Mouse (Mus musculus): Measurements from ENCODE around the gene Itm2b. TPM values are rescaled to one million over a fixed set of nuclear protein-coding genes. Genes with fewer than 3 reads are reported as not detected.

Itm2b gene
- polyA plus RNA-seq, 1 experiment from 2014 or later = 702 TPM

GRCm38 (mm10) chr14:73416511-73416910 lies 31.4 kb upstream of the Itm2b start:
- 86% methylated on average over 5 of the region's 5 CpGs for WGBS
- no peaks in the 10 kb centered on the region for H3K4me1 ChIP-seq (ENCODE audit: control insufficient read depth, insufficient read depth, low read length)

GRCm38 (mm10) chr14:73415376-73416035 lies 30.4 kb upstream of the Itm2b start:
- WGBS = 59% methylated on average over 13 of the region's 13 CpGs

More at GRCm38 (mm10) chr14:73416511-73416910, 31.4 kb upstream of the Itm2b start:
- H3K27me3 ChIP-seq (replicated peaks; ENCODE audit: control insufficient read depth, insufficient read depth, low read length) = no peaks in the 10 kb centered on the region
- H3K4me2 ChIP-seq (ENCODE audit: low read depth, low read length) = no peak overlapping the region
- H3K36me3 ChIP-seq (ENCODE audit: control insufficient read depth, insufficient read depth, low read length) = no peaks in the 10 kb centered on the region
- no peak overlapping the region for H3K9ac ChIP-seq (ENCODE audit: low read depth, low read length)
- no peak overlapping the region for H3K27ac ChIP-seq (ENCODE audit: low read length)
- H3K4me3 ChIP-seq (ENCODE audit: low read length) = no peak overlapping the region
- ATAC-seq = no peak
- H3K9me3 ChIP-seq (ENCODE audit: control insufficient read depth, low read length) = no peaks in the 10 kb centered on the region

GRCm38 (mm10) chr14:73411729-73412128 lies 26.6 kb upstream of the Itm2b start:
- Histone ChIP-seq H3K9me3 (ENCODE audit: control insufficient read depth, low read length) (no peaks in the 10 kb centered on the region), H3K27ac (ENCODE audit: low read length) (no peak overlapping the region), H3K36me3 (ENCODE audit: control insufficient read depth, insufficient read depth, low read length) (no peaks in the 10 kb centered on the region), H3K4me1 (ENCODE audit: control insufficient read depth, insufficient read depth, low read length) (no peaks in the 10 kb centered on the region), H3K4me2 (ENCODE audit: low read depth, low read length) (no peak overlapping the region), H3K4me3 (ENCODE audit: low read length) (no peak overlapping the region), H3K9ac (ENCODE audit: low read depth, low read length) (no peak overlapping the region), H3K27me3 (replicated peaks; ENCODE audit: control insufficient read depth, insufficient read depth, low read length) (no peaks in the 10 kb centered on the region)
- 79% methylated on average over 1 of the region's 1 CpGs for WGBS
- no peak for ATAC-seq

More at GRCm38 (mm10) chr14:73415376-73416035, 30.4 kb upstream of the Itm2b start:
- Histone ChIP-seq H3K9ac (ENCODE audit: low read depth, low read length) (no peak overlapping the region), H3K4me2 (ENCODE audit: low read depth, low read length) (no peak overlapping the region), H3K27me3 (replicated peaks; ENCODE audit: control insufficient read depth, insufficient read depth, low read length) (no peaks in the 10 kb centered on the region), H3K4me1 (ENCODE audit: control insufficient read depth, insufficient read depth, low read length) (no peaks in the 10 kb centered on the region), H3K4me3 (ENCODE audit: low read length) (no peak overlapping the region), H3K36me3 (ENCODE audit: control insufficient read depth, insufficient read depth, low read length) (no peaks in the 10 kb centered on the region), H3K27ac (ENCODE audit: low read length) (no peak overlapping the region), H3K9me3 (ENCODE audit: control insufficient read depth, low read length) (no peaks in the 10 kb centered on the region)
- ATAC-seq = no peak

GRCm38 (mm10) chr14:73410083-73410482 lies 25.0 kb upstream of the Itm2b start:
- Histone ChIP-seq H3K27me3 (replicated peaks; ENCODE audit: control insufficient read depth, insufficient read depth, low read length) (no peaks in the 10 kb centered on the region), H3K36me3 (ENCODE audit: control insufficient read depth, insufficient read depth, low read length) (no peaks in the 10 kb centered on the region), H3K4me3 (ENCODE audit: low read length) (no peak overlapping the region), H3K9ac (ENCODE audit: low read depth, low read length) (no peak overlapping the region), H3K27ac (ENCODE audit: low read length) (no peak overlapping the region), H3K4me1 (ENCODE audit: control insufficient read depth, insufficient read depth, low read length) (no peaks in the 10 kb centered on the region), H3K4me2 (ENCODE audit: low read depth, low read length) (no peak overlapping the region), H3K9me3 (ENCODE audit: control insufficient read depth, low read length) (no peaks in the 10 kb centered on the region)
- no peak for ATAC-seq
- 77% methylated on average over 3 of the region's 3 CpGs for WGBS

- 70% methylated on average over 4 of the region's 4 CpGs for WGBS
- H3K9me3 ChIP-seq (ENCODE audit: control insufficient read depth, low read length) = no peaks in the 10 kb centered on the region
- H3K27me3 ChIP-seq (replicated peaks; ENCODE audit: control insufficient read depth, insufficient read depth, low read length) = no peaks in the 10 kb centered on the region
- no peak for ATAC-seq
- no peak overlapping the region for H3K27ac ChIP-seq (ENCODE audit: low read length)
- no peaks in the 10 kb centered on the region for H3K4me1 ChIP-seq (ENCODE audit: control insufficient read depth, insufficient read depth, low read length)
- no peak overlapping the region for H3K4me2 ChIP-seq (ENCODE audit: low read depth, low read length)
- H3K9ac ChIP-seq (ENCODE audit: low read depth, low read length) = no peak overlapping the region
- no peaks in the 10 kb centered on the region for H3K36me3 ChIP-seq (ENCODE audit: control insufficient read depth, insufficient read depth, low read length)
- no peak overlapping the region for H3K4me3 ChIP-seq (ENCODE audit: low read length)
Observed at GRCm38 (mm10) chr14:73408223-73408845, 23.2 kb upstream of the Itm2b start.

GRCm38 (mm10) chr14:73404016-73404415 lies 18.9 kb upstream of the Itm2b start:
- Histone ChIP-seq H3K27ac (ENCODE audit: low read length) (no peak overlapping the region), H3K4me3 (ENCODE audit: low read length) (no peak overlapping the region), H3K27me3 (replicated peaks; ENCODE audit: control insufficient read depth, insufficient read depth, low read length) (no peaks in the 10 kb centered on the region), H3K9me3 (ENCODE audit: control insufficient read depth, low read length) (no peaks in the 10 kb centered on the region), H3K36me3 (ENCODE audit: control insufficient read depth, insufficient read depth, low read length) (no peaks in the 10 kb centered on the region), H3K9ac (ENCODE audit: low read depth, low read length) (no peak overlapping the region), H3K4me1 (ENCODE audit: control insufficient read depth, insufficient read depth, low read length) (no peaks in the 10 kb centered on the region; the same call in 1 of the 2 replicates), H3K4me2 (ENCODE audit: low read depth, low read length) (no peak overlapping the region)
- no peak for ATAC-seq
- 66% methylated on average over 3 of the region's 3 CpGs for WGBS

- Histone ChIP-seq H3K36me3 (ENCODE audit: control insufficient read depth, insufficient read depth, low read length) (no peaks in the 10 kb centered on the region), H3K4me1 (ENCODE audit: control insufficient read depth, insufficient read depth, low read length) (peaks cover 4% of the 10 kb centered on the region; the same call in 1 of the 2 replicates), H3K9ac (ENCODE audit: low read depth, low read length) (no peak overlapping the region), H3K4me2 (ENCODE audit: low read depth, low read length) (no peak overlapping the region), H3K9me3 (ENCODE audit: control insufficient read depth, low read length) (no peaks in the 10 kb centered on the region), H3K27ac (ENCODE audit: low read length) (no peak overlapping the region), H3K27me3 (replicated peaks; ENCODE audit: control insufficient read depth, insufficient read depth, low read length) (no peaks in the 10 kb centered on the region), H3K4me3 (ENCODE audit: low read length) (no peak overlapping the region)
- no peak for ATAC-seq
- WGBS = 74% methylated on average over 5 of the region's 5 CpGs
Observed at GRCm38 (mm10) chr14:73403351-73403750, 18.3 kb upstream of the Itm2b start.

- ATAC-seq = 0 out of 2 replicates have a peak, but pooled peaks have one; percentile 26
- H3K27ac ChIP-seq (ENCODE audit: low read length) = no peak overlapping the region
- H3K4me1 ChIP-seq (ENCODE audit: control insufficient read depth, insufficient read depth, low read length) = peaks cover 4% of the 10 kb centered on the region; the same call in 1 of the 2 replicates
- no peaks in the 10 kb centered on the region for H3K9me3 ChIP-seq (ENCODE audit: control insufficient read depth, low read length)
- no peak overlapping the region for H3K4me2 ChIP-seq (ENCODE audit: low read depth, low read length)
- H3K27me3 ChIP-seq (replicated peaks; ENCODE audit: control insufficient read depth, insufficient read depth, low read length) = no peaks in the 10 kb centered on the region
- H3K4me3 ChIP-seq (ENCODE audit: low read length) = no peak overlapping the region
- WGBS = 66% methylated on average over 11 of the region's 11 CpGs
- 0 out of 2 replicates have a peak overlapping the region, but pooled peaks have one; percentile 37 for H3K9ac ChIP-seq (ENCODE audit: low read depth, low read length)
- H3K36me3 ChIP-seq (ENCODE audit: control insufficient read depth, insufficient read depth, low read length) = no peaks in the 10 kb centered on the region
Observed at GRCm38 (mm10) chr14:73402296-73403035, 17.4 kb upstream of the Itm2b start.

- no peaks in the 10 kb centered on the region for H3K27me3 ChIP-seq (replicated peaks; ENCODE audit: control insufficient read depth, insufficient read depth, low read length)
- no peak overlapping the region for H3K4me2 ChIP-seq (ENCODE audit: low read depth, low read length)
- H3K27ac ChIP-seq (ENCODE audit: low read length) = no peak overlapping the region
- ATAC-seq = no peak
- 74% methylated on average over 3 of the region's 3 CpGs for WGBS
- no peaks in the 10 kb centered on the region for H3K36me3 ChIP-seq (ENCODE audit: control insufficient read depth, insufficient read depth, low read length)
- peaks cover 4% of the 10 kb centered on the region; the same call in 1 of the 2 replicates for H3K4me1 ChIP-seq (ENCODE audit: control insufficient read depth, insufficient read depth, low read length)
- no peaks in the 10 kb centered on the region for H3K9me3 ChIP-seq (ENCODE audit: control insufficient read depth, low read length)
- H3K9ac ChIP-seq (ENCODE audit: low read depth, low read length) = no peak overlapping the region
- H3K4me3 ChIP-seq (ENCODE audit: low read length) = no peak overlapping the region
Observed at GRCm38 (mm10) chr14:73401408-73401807, 16.3 kb upstream of the Itm2b start.
